Mouse (Mus musculus) liver, postnatal 0 days (tissue): Measurements from ENCODE around the gene Rnf113a2. TPM values are rescaled to one million over a fixed set of nuclear protein-coding genes. Genes with fewer than 3 reads are reported as not detected.
A peak's percentile ranks its signal among the peaks of the same experiment; 100 is the strongest.

Experiments
- ATAC-seq: fragments of 200-750 bp; cut with Nextera tagmentation; 2 replicates; pipeline ENCODE4 v1.8.0; 2017; ENCODE audit warnings: mild to moderate bottlenecking, moderate library complexity
- DNase-seq: peaks from one replicate; pipeline ENCODE4 v3.0.0-alpha.2; 2016
- H3K27ac ChIP-seq: fragments of 300-500 bp; sonication (generic); 2 replicates; pipeline ENCODE4 v1.5.1; 2014; ENCODE audit warnings: antibody characterized with exemption, moderate library complexity, mild to moderate bottlenecking, low read depth
- H3K27me3 ChIP-seq: fragments of 300-500 bp; sonication (generic); 2 replicates; pipeline ENCODE4 v1.6.1; 2014; ENCODE audit warnings: low read length, control low read depth, mixed read lengths; ENCODE audit not compliant: insufficient read depth
- H3K36me3 ChIP-seq: fragments of 300-500 bp; sonication (generic); replicated peaks from 2 replicates; pipeline ENCODE4 v1.6.1; 2014; ENCODE audit warnings: mild to moderate bottlenecking, control low read depth, low read length, moderate library complexity, mixed read lengths; ENCODE audit not compliant: insufficient read depth
- H3K4me1 ChIP-seq: fragments of 300-500 bp; sonication (generic); 2 replicates; pipeline ENCODE4 v1.6.1; 2014; ENCODE audit warnings: antibody characterized with exemption, mild to moderate bottlenecking, control low read depth; ENCODE audit not compliant: insufficient read depth
- H3K4me2 ChIP-seq: fragments of 300-500 bp; sonication (generic); 2 replicates; pipeline ENCODE4 v1.6.1; 2014; ENCODE audit warnings: low read depth, mild to moderate bottlenecking, low read length, moderate library complexity, mixed read lengths
- H3K4me3 ChIP-seq: fragments of 300-500 bp; sonication (generic); 2 replicates; pipeline ENCODE4 v1.5.1; 2014; ENCODE audit warnings: low read depth, low read length
- H3K9ac ChIP-seq: fragments of 300-500 bp; sonication (generic); replicated peaks from 2 replicates; pipeline ENCODE4 v1.6.1; 2014; ENCODE audit warnings: mild to moderate bottlenecking, moderate library complexity
- H3K9me3 ChIP-seq: fragments of 300-500 bp; sonication (generic); 2 replicates; pipeline ENCODE4 v1.6.1; 2016; ENCODE audit warnings: mild to moderate bottlenecking, control low read depth, low read length, mixed read lengths
- CTCF ChIP-seq: sonication (generic); IDR thresholded peaks from 2 replicates; pipeline ENCODE4 v1.5.1; 2016; ENCODE audit warnings: antibody characterized with exemption, low read depth
- EP300 ChIP-seq: IDR thresholded peaks from 2 replicates; pipeline ENCODE4 v1.6.1; 2016; ENCODE audit warnings: antibody characterized with exemption, low read depth, mild to moderate bottlenecking
- WGBS: fragments of 180-500 bp; shearing (Covaris S2); extraction: QIAGEN DNeasy Blood & Tissue Kit; methylation state at CpG from one replicate; pipeline ENCODE4 v1.1.7; 2014; ENCODE audit not compliant: insufficient replicate concordance; 5-methylcytosine and 5-hydroxymethylcytosine counted together
- polyA plus RNA-seq: library from polyadenylated mRNA; unstranded; fragments of >200 nt; fragmentation: Nextera tagmentation; extraction: Ambion mirVana; gene quantifications from 2 replicates; pipeline ENCODE4 v1.2.1, GENCODE M21; 2015

The Rnf113a2 gene
- polyA plus RNA-seq, 1 experiment from 2014 or later, result 13.3 TPM

GRCm38 (mm10) chr12:84423990-84424389 lies 7.0 kb downstream of the Rnf113a2 start:
- H3K4me1 ChIP-seq, result no peaks in the 10 kb centered on the region
- H3K27me3 ChIP-seq, result no peaks in the 10 kb centered on the region
- no peak for ATAC-seq
- H3K4me3 ChIP-seq, result no peak overlapping the region
- H3K4me2 ChIP-seq, result no peak overlapping the region
- H3K27ac ChIP-seq, result no peak overlapping the region
- no peak overlapping the region for H3K9ac ChIP-seq
- no peaks in the 10 kb centered on the region for H3K9me3 ChIP-seq
- no peak for TF ChIP-seq CTCF
- TF ChIP-seq EP300, result no peak
- WGBS, result 53% methylated on average over 3 of the region's 3 CpGs
- no peak for DNase-seq
- H3K36me3 ChIP-seq, result no peaks in the 10 kb centered on the region

- DNase-seq (no peak), ATAC-seq (no peak)
- TF ChIP-seq CTCF (no peak), EP300 (no peak)
- no peak overlapping the region for H3K27ac ChIP-seq
- 85% methylated on average over 2 of the region's 2 CpGs for WGBS
- H3K36me3 ChIP-seq, result peaks cover 11% of the 10 kb centered on the region; the same call in 1 of the 2 replicates
- no peaks in the 10 kb centered on the region for H3K9me3 ChIP-seq
- H3K4me2 ChIP-seq, result no peak overlapping the region
- H3K4me3 ChIP-seq, result no peak overlapping the region
- no peak overlapping the region for H3K9ac ChIP-seq
- no peaks in the 10 kb centered on the region for H3K4me1 ChIP-seq
- H3K27me3 ChIP-seq, result no peaks in the 10 kb centered on the region
Measured at GRCm38 (mm10) chr12:84429825-84430224, 12.8 kb downstream of the Rnf113a2 start.

DNA sequence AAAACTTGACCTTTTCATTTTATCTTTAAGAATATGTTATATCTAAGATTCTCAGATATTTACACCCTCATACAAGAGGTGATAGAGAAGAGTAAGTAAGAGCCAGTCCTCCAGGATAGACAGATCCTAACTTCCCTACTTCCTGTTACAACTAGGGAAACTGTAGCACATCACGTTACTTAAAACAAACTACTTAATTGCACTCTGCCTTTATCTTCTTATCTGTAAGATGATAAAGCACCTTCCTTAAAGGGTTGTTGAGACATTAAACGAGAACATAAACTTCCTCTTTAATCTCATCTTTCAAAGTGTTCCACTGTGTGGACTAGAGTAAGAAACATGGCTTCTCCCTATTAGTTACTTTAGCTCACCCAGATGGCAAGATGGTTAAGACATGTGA lies 21.7 kb downstream of the Rnf113a2 start:
- Histone ChIP-seq H3K4me1 (no peaks in the 10 kb centered on the region), H3K4me2 (no peak overlapping the region), H3K27ac (no peak overlapping the region), H3K4me3 (no peak overlapping the region), H3K36me3 (peaks cover 15% of the 10 kb centered on the region), H3K27me3 (no peaks in the 10 kb centered on the region), H3K9ac (no peak overlapping the region), H3K9me3 (no peaks in the 10 kb centered on the region)
- 43% methylated on average over 2 of the region's 2 CpGs for WGBS
- DNase-seq, result no peak
- ATAC-seq, result no peak
- no peak for TF ChIP-seq EP300
- TF ChIP-seq CTCF, result no peak

DNA sequence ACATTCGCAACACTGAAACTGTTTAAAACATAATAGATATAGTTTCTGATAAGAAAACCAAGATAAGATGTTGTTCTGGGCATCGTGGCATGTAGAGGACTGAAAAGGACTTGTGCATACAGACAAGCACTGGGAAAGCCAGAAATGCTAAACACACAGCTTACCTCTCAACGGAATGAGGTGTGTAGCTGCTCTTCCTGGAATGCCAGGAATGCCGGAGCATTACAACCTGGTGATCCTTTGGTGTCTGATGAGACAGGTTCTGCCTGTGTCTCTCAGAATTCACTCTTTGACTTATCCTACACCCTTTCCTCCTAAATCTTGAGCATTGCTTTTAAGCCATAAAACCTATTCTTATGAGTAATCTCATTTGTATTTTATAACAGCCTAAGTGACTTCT lies 25.5 kb downstream of the Rnf113a2 start:
- ATAC-seq, result no peak
- Histone ChIP-seq H3K9me3 (no peaks in the 10 kb centered on the region), H3K36me3 (peaks cover 12% of the 10 kb centered on the region), H3K4me1 (no peaks in the 10 kb centered on the region), H3K4me3 (no peak overlapping the region), H3K27ac (no peak overlapping the region), H3K27me3 (no peaks in the 10 kb centered on the region), H3K4me2 (no peak overlapping the region), H3K9ac (no peak overlapping the region)
- DNase-seq, result no peak
- 67% methylated on average over 4 of the region's 4 CpGs for WGBS
- no peak for TF ChIP-seq CTCF

DNA sequence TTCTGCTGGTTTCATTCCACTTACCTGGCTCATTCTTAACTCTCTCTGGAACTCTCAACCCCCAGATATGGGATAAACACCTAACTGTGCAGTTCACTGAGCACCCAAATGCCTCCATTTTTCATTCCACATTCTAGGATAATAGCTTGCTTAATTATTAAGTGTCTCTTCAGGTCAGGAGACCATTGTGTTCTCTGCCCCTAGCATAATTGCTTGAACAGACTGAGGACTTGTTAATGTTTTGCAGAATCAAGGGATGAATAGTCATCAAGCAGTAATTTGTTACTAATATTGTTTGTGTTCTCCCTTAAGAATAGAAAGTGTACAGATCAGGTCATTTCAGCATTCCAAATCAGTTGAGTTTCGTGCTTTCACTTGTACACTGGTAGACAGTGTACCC lies 30.4 kb downstream of the Rnf113a2 start:
- no peak overlapping the region for H3K4me3 ChIP-seq
- no peaks in the 10 kb centered on the region for H3K27me3 ChIP-seq
- H3K9me3 ChIP-seq, result no peaks in the 10 kb centered on the region
- H3K36me3 ChIP-seq, result no peaks in the 10 kb centered on the region
- no peak overlapping the region for H3K9ac ChIP-seq
- no peak overlapping the region for H3K4me2 ChIP-seq
- H3K4me1 ChIP-seq, result peaks cover 5% of the 10 kb centered on the region; the same call in 1 of the 2 replicates
- DNase-seq (no peak), ATAC-seq (no peak)
- no peak for TF ChIP-seq EP300
- no peak for TF ChIP-seq CTCF
- WGBS, result 68% methylated on average over 1 of the region's 1 CpGs
- no peak overlapping the region for H3K27ac ChIP-seq

- H3K4me2 ChIP-seq, result no peak overlapping the region
- no peaks in the 10 kb centered on the region for H3K27me3 ChIP-seq
- H3K36me3 ChIP-seq, result no peaks in the 10 kb centered on the region
- no peak for ATAC-seq
- no peak overlapping the region for H3K27ac ChIP-seq
- H3K9me3 ChIP-seq, result no peaks in the 10 kb centered on the region
- peaks cover 10% of the 10 kb centered on the region; the same call in 1 of the 2 replicates for H3K4me1 ChIP-seq
- H3K9ac ChIP-seq, result no peak overlapping the region
- no peak overlapping the region for H3K4me3 ChIP-seq
- 83% methylated on average over 6 of the region's 6 CpGs for WGBS
- no peak for DNase-seq
- TF ChIP-seq EP300 (no peak), CTCF (no peak)
Measured at GRCm38 (mm10) chr12:84448181-84448580, 31.2 kb downstream of the Rnf113a2 start.

GRCm38 (mm10) chr12:84449887-84450286 lies 32.9 kb downstream of the Rnf113a2 start:
- no peaks in the 10 kb centered on the region for H3K27me3 ChIP-seq
- 34% methylated on average over 10 of the region's 10 CpGs for WGBS
- H3K27ac ChIP-seq, result peak overlapping the region; percentile 95
- H3K4me2 ChIP-seq, result peak overlapping the region; percentile 91
- H3K36me3 ChIP-seq, result 0 out of 2 replicates have a peak, but pooled peaks cover 3% of the 10 kb centered on the region
- ATAC-seq (no peak), DNase-seq (no peak)
- peaks cover 10% of the 10 kb centered on the region; the same call in 1 of the 2 replicates for H3K4me1 ChIP-seq
- no peak for TF ChIP-seq EP300
- no peak for TF ChIP-seq CTCF
- peak overlapping the region; percentile 80 for H3K9ac ChIP-seq
- no peaks in the 10 kb centered on the region for H3K9me3 ChIP-seq
- peak overlapping the region; percentile 89 for H3K4me3 ChIP-seq
